Mouse (Mus musculus) heart, embryonic 10.5 days (tissue): Measurements from ENCODE around the gene Bmpr1b. TPM values are rescaled to one million over a fixed set of nuclear protein-coding genes. Genes with fewer than 3 reads are reported as not detected.
A peak's percentile ranks its signal among the peaks of the same experiment; 100 is the strongest.

Experiments used
- DNase-seq: peaks from one replicate; pipeline ENCODE4 v3.0.0-alpha.2; 2017; ENCODE audit warnings: low spot score
- H3K27ac ChIP-seq: fragments of 300-500 bp; sonication (generic); 2 replicates; pipeline ENCODE4 v1.5.1; 2016; ENCODE audit warnings: mild to moderate bottlenecking
- H3K27me3 ChIP-seq: fragments of 300-500 bp; sonication (generic); 2 replicates; pipeline ENCODE4 v1.6.1; 2016; ENCODE audit warnings: mild to moderate bottlenecking; ENCODE audit not compliant: poor library complexity, insufficient read depth, severe bottlenecking
- H3K36me3 ChIP-seq: fragments of 300-500 bp; sonication (generic); 2 replicates; pipeline ENCODE4 v1.6.1; 2016; ENCODE audit warnings: mild to moderate bottlenecking, moderate library complexity
- H3K4me1 ChIP-seq: fragments of 300-500 bp; sonication (generic); 2 replicates; pipeline ENCODE4 v1.6.1; 2016; ENCODE audit warnings: mild to moderate bottlenecking
- H3K4me3 ChIP-seq: fragments of 300-500 bp; sonication (generic); 2 replicates; pipeline ENCODE4 v1.5.1; 2016; ENCODE audit warnings: mild to moderate bottlenecking, moderate library complexity
- H3K9me3 ChIP-seq: fragments of 300-500 bp; sonication (generic); 2 replicates; pipeline ENCODE4 v1.6.1; 2016; ENCODE audit warnings: mild to moderate bottlenecking, moderate library complexity
- WGBS: fragments of 180-500 bp; shearing (Covaris S2); methylation state at CpG from one replicate; pipeline ENCODE4 v1.1.7; 2016; 5-methylcytosine and 5-hydroxymethylcytosine counted together
- polyA plus RNA-seq: library from polyadenylated mRNA; unstranded; fragments of >200 nt; fragmentation: Nextera tagmentation; extraction: Ambion mirVana; gene quantifications from 2 replicates; pipeline ENCODE4 v1.2.1, GENCODE M21; 2016

Bmpr1b gene
- polyA plus RNA-seq, 1 experiment from 2014 or later = 3.8 TPM

GRCm38 (mm10) chr3:142163896-142164295 is 5.3 kb downstream of the Bmpr1b start:
- Histone ChIP-seq H3K4me1 (0 out of 2 replicates have a peak, but pooled peaks cover 10% of the 10 kb centered on the region), H3K27ac (no peak overlapping the region), H3K36me3 (no peaks in the 10 kb centered on the region), H3K27me3 (peaks cover 21% of the 10 kb centered on the region), H3K9me3 (no peaks in the 10 kb centered on the region), H3K4me3 (no peak overlapping the region)
- no peak for DNase-seq
- 65% methylated on average over 2 of the region's 2 CpGs for WGBS

GRCm38 (mm10) chr3:142161405-142161804 is 7.8 kb downstream of the Bmpr1b start:
- no peak for DNase-seq
- WGBS = 75% methylated on average over 3 of the region's 3 CpGs
- peaks cover 14% of the 10 kb centered on the region for H3K27me3 ChIP-seq

GRCm38 (mm10) chr3:142151980-142152379 is 17.2 kb downstream of the Bmpr1b start:
- Histone ChIP-seq H3K4me3 (no peak overlapping the region), H3K4me1 (no peaks in the 10 kb centered on the region), H3K27me3 (no peaks in the 10 kb centered on the region), H3K27ac (no peak overlapping the region), H3K36me3 (no peaks in the 10 kb centered on the region), H3K9me3 (no peaks in the 10 kb centered on the region)
- 76% methylated on average over 5 of the region's 5 CpGs for WGBS
- DNase-seq = no peak

More at GRCm38 (mm10) chr3:142161405-142161804, 7.8 kb downstream of the Bmpr1b start:
- Histone ChIP-seq H3K4me3 (no peak overlapping the region), H3K4me1 (0 out of 2 replicates have a peak, but pooled peaks cover 4% of the 10 kb centered on the region), H3K9me3 (no peaks in the 10 kb centered on the region), H3K27ac (no peak overlapping the region), H3K36me3 (no peaks in the 10 kb centered on the region)

GRCm38 (mm10) chr3:142138796-142139195 is 30.4 kb downstream of the Bmpr1b start:
- 0 out of 2 replicates have a peak, but pooled peaks cover 6% of the 10 kb centered on the region for H3K27me3 ChIP-seq
- peaks cover 8% of the 10 kb centered on the region; the same call in 1 of the 2 replicates for H3K4me1 ChIP-seq
- 78% methylated on average over 5 of the region's 5 CpGs for WGBS
- H3K4me3 ChIP-seq = no peak overlapping the region
- no peaks in the 10 kb centered on the region for H3K9me3 ChIP-seq
- DNase-seq = no peak
- no peak overlapping the region for H3K27ac ChIP-seq
- no peaks in the 10 kb centered on the region for H3K36me3 ChIP-seq

- H3K4me3 ChIP-seq = no peak overlapping the region
- peaks cover 16% of the 10 kb centered on the region for H3K4me1 ChIP-seq
- H3K9me3 ChIP-seq = no peaks in the 10 kb centered on the region
- H3K27ac ChIP-seq = no peak overlapping the region
- peaks cover 27% of the 10 kb centered on the region for H3K27me3 ChIP-seq
- DNase-seq = no peak
- no peaks in the 10 kb centered on the region for H3K36me3 ChIP-seq
- 73% methylated on average over 1 of the region's 1 CpGs for WGBS
Observed at GRCm38 (mm10) chr3:142126379-142126778, 42.8 kb downstream of the Bmpr1b start.

GRCm38 (mm10) chr3:142125556-142125955 is 43.7 kb downstream of the Bmpr1b start:
- H3K9me3 ChIP-seq = no peaks in the 10 kb centered on the region
- 25% methylated on average over 2 of the region's 2 CpGs for WGBS
- peaks cover 27% of the 10 kb centered on the region for H3K27me3 ChIP-seq
- no peaks in the 10 kb centered on the region for H3K36me3 ChIP-seq
- no peak overlapping the region for H3K27ac ChIP-seq
- DNase-seq = peak; percentile 88
- peaks cover 16% of the 10 kb centered on the region for H3K4me1 ChIP-seq
- no peak overlapping the region for H3K4me3 ChIP-seq

- no peak for DNase-seq
Observed at GRCm38 (mm10) chr3:142124255-142124654, 45.0 kb downstream of the Bmpr1b start.

GRCm38 (mm10) chr3:142122376-142122775 is 46.8 kb downstream of the Bmpr1b start:
- Histone ChIP-seq H3K27me3 (peaks cover 32% of the 10 kb centered on the region), H3K27ac (no peak overlapping the region), H3K36me3 (no peaks in the 10 kb centered on the region), H3K9me3 (no peaks in the 10 kb centered on the region), H3K4me3 (no peak overlapping the region), H3K4me1 (peaks cover 12% of the 10 kb centered on the region)
- 66% methylated on average over 5 of the region's 5 CpGs for WGBS
- DNase-seq = no peak

More at GRCm38 (mm10) chr3:142124255-142124654, 45.0 kb downstream of the Bmpr1b start:
- H3K9me3 ChIP-seq = no peaks in the 10 kb centered on the region
- H3K36me3 ChIP-seq = no peaks in the 10 kb centered on the region
- H3K4me3 ChIP-seq = no peak overlapping the region
- 46% methylated on average over 6 of the region's 6 CpGs for WGBS
- H3K4me1 ChIP-seq = peaks cover 12% of the 10 kb centered on the region
- no peak overlapping the region for H3K27ac ChIP-seq
- peaks cover 37% of the 10 kb centered on the region for H3K27me3 ChIP-seq

GRCm38 (mm10) chr3:142120795-142121194 is 48.4 kb downstream of the Bmpr1b start:
- Histone ChIP-seq H3K9me3 (no peaks in the 10 kb centered on the region), H3K4me3 (no peak overlapping the region), H3K36me3 (no peaks in the 10 kb centered on the region), H3K27ac (no peak overlapping the region), H3K27me3 (peaks cover 29% of the 10 kb centered on the region), H3K4me1 (peaks cover 8% of the 10 kb centered on the region)
- WGBS = 71% methylated on average over 3 of the region's 3 CpGs
- DNase-seq = no peak

GRCm38 (mm10) chr3:142114762-142115316 is 54.4 kb downstream of the Bmpr1b start:
- no peak for DNase-seq
- no peaks in the 10 kb centered on the region for H3K4me1 ChIP-seq
- no peaks in the 10 kb centered on the region for H3K36me3 ChIP-seq
- WGBS = 68% methylated on average over 6 of the region's 6 CpGs
- H3K9me3 ChIP-seq = no peaks in the 10 kb centered on the region
- H3K4me3 ChIP-seq = no peak overlapping the region
- no peak overlapping the region for H3K27ac ChIP-seq
- H3K27me3 ChIP-seq = peaks cover 15% of the 10 kb centered on the region

- Histone ChIP-seq H3K9me3 (no peaks in the 10 kb centered on the region), H3K4me3 (no peak overlapping the region), H3K27ac (no peak overlapping the region), H3K4me1 (no peaks in the 10 kb centered on the region), H3K36me3 (no peaks in the 10 kb centered on the region), H3K27me3 (peaks cover 9% of the 10 kb centered on the region; the same call in 1 of the 2 replicates)
- 84% methylated on average over 3 of the region's 3 CpGs for WGBS
- no peak for DNase-seq
Observed at GRCm38 (mm10) chr3:142114190-142114589, 55.0 kb downstream of the Bmpr1b start.

GRCm38 (mm10) chr3:142113208-142113607 is 56.0 kb downstream of the Bmpr1b start:
- H3K27me3 ChIP-seq = peaks cover 9% of the 10 kb centered on the region; the same call in 1 of the 2 replicates
- DNase-seq = no peak
- H3K9me3 ChIP-seq = no peaks in the 10 kb centered on the region
- WGBS = 82% methylated on average over 4 of the region's 4 CpGs
- H3K27ac ChIP-seq = no peak overlapping the region
- no peak overlapping the region for H3K4me3 ChIP-seq
- peaks cover 3% of the 10 kb centered on the region; the same call in 1 of the 2 replicates for H3K4me1 ChIP-seq
- H3K36me3 ChIP-seq = no peaks in the 10 kb centered on the region

- Histone ChIP-seq H3K36me3 (no peaks in the 10 kb centered on the region), H3K27me3 (no peaks in the 10 kb centered on the region)
- 88% methylated on average over 6 of the region's 6 CpGs for WGBS
Observed at GRCm38 (mm10) chr3:142106227-142106626, 63.0 kb downstream of the Bmpr1b start.

More at GRCm38 (mm10) chr3:142106227-142106626, 63.0 kb downstream of the Bmpr1b start:
- H3K27ac ChIP-seq = no peak overlapping the region
- H3K9me3 ChIP-seq = no peaks in the 10 kb centered on the region
- no peak for DNase-seq
- peaks cover 10% of the 10 kb centered on the region; the same call in 1 of the 2 replicates for H3K4me1 ChIP-seq
- no peak overlapping the region for H3K4me3 ChIP-seq
